Mouse (Mus musculus) olfactory bulb, adult 2 months (tissue): ENCODE results near the gene Gm9837.

Experiments
- CTCF ChIP-seq: fragments of 200-500 bp; IDR thresholded peaks from 2 replicates; pipeline ENCODE4 v1.5.1; 2012; ENCODE audit warnings: low read depth, mild to moderate bottlenecking, low read length, moderate library complexity; ENCODE audit not compliant: insufficient read depth
- POLR2A ChIP-seq: fragments of 200-500 bp; IDR thresholded peaks from 2 replicates; pipeline ENCODE4 v1.6.1; 2012; ENCODE audit warnings: mild to moderate bottlenecking, low read depth, low read length, moderate library complexity; ENCODE audit not compliant: insufficient read depth

GRCm38 (mm10) chr11:53457372-53457954 lies 12.8 kb downstream of the Gm9837 start:
- TF ChIP-seq CTCF: no peak
- TF ChIP-seq POLR2A: no peak
